Mouse (Mus musculus) MEL-GATA-1-ER (cell line): ENCODE data around the gene F13a1.

Source experiments
- DNase-seq: peaks from one replicate; pipeline ENCODE4 v3.0.0-alpha.2; 2012; ENCODE audit warnings: low read depth; ENCODE audit errors: extremely low read depth

Gene F13a1

DNA sequence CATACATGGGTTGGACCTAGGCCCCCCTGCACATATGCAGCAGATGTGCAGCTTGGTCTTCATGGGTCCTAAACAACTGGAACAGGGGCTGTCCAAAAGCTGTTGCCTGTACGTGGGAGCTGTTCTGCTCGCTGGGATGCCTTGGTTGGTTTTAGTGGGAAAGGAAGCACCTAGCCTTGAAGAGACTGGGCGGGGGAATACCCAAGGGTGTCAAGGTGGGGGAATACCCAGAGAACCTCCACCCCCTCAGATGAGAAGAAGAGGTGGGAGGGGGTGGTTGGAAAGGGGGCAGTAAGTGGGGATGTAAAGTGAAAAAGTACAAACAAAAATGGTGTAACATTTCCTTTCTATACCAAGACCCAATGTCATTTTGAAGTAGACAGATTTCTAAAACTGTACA is 95.1 kb downstream of the F13a1 start:
- DNase-seq, result no peak

- no peak for DNase-seq
Observed at GRCm38 (mm10) chr13:36953676-36954075, 96.4 kb downstream of the F13a1 start.

DNA sequence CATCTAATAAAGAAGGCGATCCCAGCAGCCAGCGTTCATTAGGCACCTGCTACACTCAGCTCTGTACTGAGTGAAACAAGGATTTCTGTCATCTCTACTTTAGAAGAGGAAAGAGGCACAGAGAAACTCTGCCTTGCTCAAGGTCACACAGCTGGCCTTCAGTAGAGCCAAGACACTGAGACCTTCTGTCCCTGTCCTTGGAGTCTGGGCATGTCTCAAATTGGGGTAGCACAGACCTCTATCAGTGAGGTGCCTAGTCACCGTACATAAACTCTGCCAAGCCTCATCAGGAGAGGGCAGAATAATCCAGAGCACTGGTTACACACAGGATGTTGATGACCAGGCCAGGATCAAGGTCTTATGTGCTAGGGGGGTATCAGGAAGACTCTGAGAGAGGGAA is 108.2 kb downstream of the F13a1 start:
- DNase-seq, result no peak

DNA sequence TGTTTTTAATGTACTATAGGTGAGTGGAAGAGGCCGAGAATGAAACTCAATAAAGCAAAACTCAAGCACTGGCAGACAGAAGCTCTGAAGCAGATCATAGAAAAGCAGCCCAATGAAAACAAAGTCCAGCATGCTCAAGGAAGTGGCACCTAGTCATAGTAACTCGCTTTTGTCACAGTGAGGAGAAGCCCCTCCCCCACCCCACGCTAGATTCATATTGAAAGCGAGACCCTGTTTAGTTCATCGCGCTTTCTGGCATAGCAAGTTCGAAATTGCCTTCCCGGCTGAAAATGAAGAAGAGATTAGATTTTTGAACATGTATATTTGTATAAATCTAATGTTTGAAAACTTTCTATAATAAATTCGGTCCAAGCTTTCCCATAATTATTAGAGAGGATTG is 118.0 kb downstream of the F13a1 start:
- DNase-seq, result no peak

GRCm38 (mm10) chr13:36919737-36920136 is 130.3 kb downstream of the F13a1 start:
- DNase-seq, result no peak

DNA sequence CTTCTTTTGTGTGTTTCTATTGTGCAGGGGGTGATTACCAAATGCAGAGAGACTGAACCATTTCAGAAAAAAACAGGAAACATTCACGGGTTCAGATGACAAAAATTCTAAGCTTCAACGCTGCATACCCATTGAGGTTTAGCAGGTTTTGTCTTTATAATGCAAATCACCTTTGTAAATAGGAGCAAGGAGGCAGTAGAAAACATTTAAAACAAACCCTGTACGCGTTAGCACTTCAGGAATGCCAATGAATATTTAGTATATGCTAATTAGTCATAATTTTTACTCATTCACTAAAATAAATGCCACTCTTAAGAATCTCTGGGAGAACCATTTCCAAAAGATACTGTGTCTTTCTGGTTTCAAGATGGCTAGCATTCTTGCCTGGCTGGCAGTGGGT is 146.2 kb downstream of the F13a1 start:
- no peak for DNase-seq

DNA sequence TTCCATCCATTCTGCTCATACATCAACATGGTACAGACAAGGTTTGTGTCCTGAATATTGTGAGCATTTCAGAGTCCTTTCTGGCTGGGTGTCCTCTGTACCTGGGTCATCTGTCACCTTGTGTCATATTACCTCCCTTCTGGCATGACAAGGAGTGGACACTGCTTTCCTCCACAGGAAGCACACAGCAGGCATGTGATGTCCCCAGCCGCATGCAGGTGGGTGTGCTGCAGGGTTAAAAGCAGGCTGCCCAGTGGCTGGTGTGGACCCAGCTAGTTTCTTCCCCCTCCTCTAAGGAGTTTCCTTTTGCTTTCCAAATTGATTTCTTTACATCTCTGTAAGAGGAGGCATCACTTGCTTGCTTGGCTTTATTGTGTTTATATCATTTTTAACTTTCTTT is 146.6 kb downstream of the F13a1 start:
- DNase-seq, result no peak

DNA sequence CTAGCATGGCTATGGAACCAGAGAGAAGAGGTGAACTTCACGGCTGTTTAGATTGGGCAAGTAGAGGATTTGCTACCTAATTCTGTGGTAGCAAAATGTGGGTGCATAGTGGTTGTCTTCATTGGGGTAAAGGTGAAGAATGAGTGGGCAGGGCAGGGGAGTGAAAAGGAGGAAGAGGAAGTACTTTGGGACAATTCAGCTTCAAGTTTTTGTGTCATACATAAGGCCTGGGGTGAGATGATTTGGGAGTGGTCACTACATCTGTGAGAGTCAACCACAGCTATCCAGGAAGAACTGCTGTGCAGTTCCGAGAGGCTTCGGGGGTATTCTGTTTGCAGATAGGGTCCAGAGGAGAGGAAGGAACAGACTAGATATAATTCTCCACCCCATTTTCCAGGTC is 148.4 kb downstream of the F13a1 start:
- no peak for DNase-seq

- no peak for DNase-seq
Observed at GRCm38 (mm10) chr13:36901016-36901415, 149.0 kb downstream of the F13a1 start.

- DNase-seq, result no peak
Observed at GRCm38 (mm10) chr13:36896061-36896460, 154.0 kb downstream of the F13a1 start.

GRCm38 (mm10) chr13:36893762-36894161 is 156.3 kb downstream of the F13a1 start:
- no peak for DNase-seq

GRCm38 (mm10) chr13:36892216-36892615 is 157.8 kb downstream of the F13a1 start:
- no peak for DNase-seq

GRCm38 (mm10) chr13:36885973-36886372 is 164.1 kb downstream of the F13a1 start:
- DNase-seq, result no peak

DNA sequence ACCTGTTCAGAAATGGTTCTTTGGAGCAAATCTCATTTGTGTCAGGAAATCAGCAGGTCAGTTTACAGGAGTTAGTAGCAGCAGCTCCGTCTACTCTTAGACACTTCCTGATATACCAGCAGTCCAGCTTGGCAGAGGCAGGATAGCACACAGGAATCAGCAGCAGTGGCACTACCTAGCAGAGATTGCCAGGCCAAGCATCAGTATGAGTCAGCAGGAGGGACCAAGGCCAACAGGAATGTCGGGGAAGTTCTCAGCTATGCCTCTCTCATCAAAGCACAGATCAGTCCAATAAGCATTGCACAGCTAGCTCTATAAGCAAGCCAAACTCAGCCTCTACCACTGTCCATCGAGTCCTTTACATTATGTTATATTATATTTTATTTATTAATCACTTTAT is 210.9 kb downstream of the F13a1 start:
- no peak for DNase-seq
